Mouse (Mus musculus): ENCODE results near the gene Klf9. TPM values are rescaled to one million over a fixed set of nuclear protein-coding genes. Genes with fewer than 3 reads are reported as not detected.

Gene Klf9
- polyA plus RNA-seq, 1 experiment from 2014 or later, result 1.8 TPM

- no peak overlapping the region for H3K27ac ChIP-seq (replicated peaks in 1 of 2; ENCODE audit: control insufficient read depth in 1 of 2, insufficient read depth in 1 of 2, low read depth in 2 of 2, low read length in 2 of 2)
- peaks cover 57% of the 10 kb centered on the region for H3K36me3 ChIP-seq (ENCODE audit: control insufficient read depth, insufficient read depth, low read length)
- 68% methylated on average over 3 of the region's 3 CpGs for WGBS
- no peak overlapping the region for H3K4me3 ChIP-seq (ENCODE audit: control insufficient read depth in 1 of 2, insufficient read depth in 1 of 2, low read depth in 1 of 2, low read length in 2 of 2)
- H3K27me3 ChIP-seq (ENCODE audit: control insufficient read depth, insufficient read depth, low read length), result no peaks in the 10 kb centered on the region
- H3K4me1 ChIP-seq (ENCODE audit: control insufficient read depth in 2 of 2, insufficient read depth in 2 of 2, low read length in 2 of 2), result no peaks in the 10 kb centered on the region
- no peak overlapping the region for H3K4me2 ChIP-seq (ENCODE audit: low read length)
- no peak for ATAC-seq (ENCODE audit: insufficient number of reproducible peaks, insufficient read depth, low FRiP score, low read depth)
- H3K9me3 ChIP-seq (ENCODE audit: control insufficient read depth, low read length), result 0 out of 2 replicates have a peak, but pooled peaks cover 3% of the 10 kb centered on the region
- H3K9ac ChIP-seq (ENCODE audit: low read length), result no peak overlapping the region
These were observed 62.6 kb downstream of the Klf9 start for GRCm38 (mm10) chr19:23203505-23204053.

- no peaks in the 10 kb centered on the region for H3K27me3 ChIP-seq (ENCODE audit: control insufficient read depth, insufficient read depth, low read length)
- no peaks in the 10 kb centered on the region for H3K9me3 ChIP-seq (ENCODE audit: control insufficient read depth, low read length)
- no peaks in the 10 kb centered on the region for H3K4me1 ChIP-seq (ENCODE audit: control insufficient read depth in 2 of 2, insufficient read depth in 2 of 2, low read length in 2 of 2)
- H3K4me2 ChIP-seq (ENCODE audit: low read length), result no peak overlapping the region
- H3K4me3 ChIP-seq (ENCODE audit: control insufficient read depth in 1 of 2, insufficient read depth in 1 of 2, low read depth in 1 of 2, low read length in 2 of 2), result no peak overlapping the region
- H3K27ac ChIP-seq (replicated peaks in 1 of 2; ENCODE audit: control insufficient read depth in 1 of 2, insufficient read depth in 1 of 2, low read depth in 2 of 2, low read length in 2 of 2), result no peak overlapping the region
- peaks cover 82% of the 10 kb centered on the region for H3K36me3 ChIP-seq (ENCODE audit: control insufficient read depth, insufficient read depth, low read length)
- 87% methylated on average over 6 of the region's 6 CpGs for WGBS
- H3K9ac ChIP-seq (ENCODE audit: low read length), result no peak overlapping the region
- ATAC-seq (ENCODE audit: insufficient number of reproducible peaks, insufficient read depth, low FRiP score, low read depth), result no peak
These were observed 70.3 kb downstream of the Klf9 start for GRCm38 (mm10) chr19:23211325-23211724.

GRCm38 (mm10) chr19:23214326-23214725, 73.3 kb downstream of the Klf9 start:
- Histone ChIP-seq H3K4me3 (ENCODE audit: control insufficient read depth in 1 of 2, insufficient read depth in 1 of 2, low read depth in 1 of 2, low read length in 2 of 2) (no peak overlapping the region), H3K9me3 (ENCODE audit: control insufficient read depth, low read length) (no peaks in the 10 kb centered on the region), H3K27ac (replicated peaks in 1 of 2; ENCODE audit: control insufficient read depth in 1 of 2, insufficient read depth in 1 of 2, low read depth in 2 of 2, low read length in 2 of 2) (no peak overlapping the region), H3K4me2 (ENCODE audit: low read length) (no peak overlapping the region), H3K36me3 (ENCODE audit: control insufficient read depth, insufficient read depth, low read length) (peaks cover 86% of the 10 kb centered on the region), H3K4me1 (ENCODE audit: control insufficient read depth in 2 of 2, insufficient read depth in 2 of 2, low read length in 2 of 2) (no peaks in the 10 kb centered on the region), H3K9ac (ENCODE audit: low read length) (no peak overlapping the region), H3K27me3 (ENCODE audit: control insufficient read depth, insufficient read depth, low read length) (no peaks in the 10 kb centered on the region)
- ATAC-seq (ENCODE audit: insufficient number of reproducible peaks, insufficient read depth, low FRiP score, low read depth), result no peak
- WGBS, result 93% methylated on average over 8 of the region's 8 CpGs

MicroRNAs within 50 kb of the gene (microRNA counts, 519-probe panel; counts per million panel counts)
- microRNA mmu-miR-1192, result 322 counts per million, percentile 70 among the panel's probes with 10 or more counts

Small RNA genes lying within 50 kb of the gene (microRNA-seq; reads per million reads assigned to microRNA genes)
- not detected for gene Mir1192

Other genes with a start within 250 kb of the Klf9 start
- 26.7 and 27.9 TPM in 2 replicates for gene Smc5, start 132.7 kb downstream of the Klf9 start, polyA plus RNA-seq (2014; fragmentation: Nextera tagmentation; extraction: Ambion mirVana)